Mouse (Mus musculus) MEL (cell line): Measurements from ENCODE around the gene Mroh2a. TPM values are rescaled to one million over a fixed set of nuclear protein-coding genes. Genes with fewer than 3 reads are reported as not detected.

Source experiments
- DNase-seq: peaks from one replicate; pipeline ENCODE4 v3.0.0; 2011; ENCODE audit warnings: low read depth, low spot score
- H3K27ac ChIP-seq: 2 replicates; pipeline ENCODE4 v1.5.1; 2012; ENCODE audit warnings: low read depth, mild to moderate bottlenecking, control low read depth, low read length, moderate library complexity; ENCODE audit not compliant: control insufficient read depth
- H3K27me3 ChIP-seq, 2 experiments: fragments of 150-350 bp in 1 of 2; sonication (generic) in 1 of 2; 2 replicates each; pipeline ENCODE4 v1.6.1; 2012; ENCODE audit warnings: low read length in 2 of 2, mild to moderate bottlenecking in 2 of 2, improper control_type of control experiment in 1 of 2, moderate library complexity in 1 of 2; ENCODE audit not compliant: insufficient read depth in 2 of 2, control insufficient read depth in 1 of 2
- H3K36me3 ChIP-seq, 2 experiments: 2 replicates each; pipeline ENCODE4 v1.6.1; 2012 to 2014; ENCODE audit warnings: low read length in 2 of 2, improper control_type of control experiment in 1 of 2, inconsistent platforms in 1 of 2, mild to moderate bottlenecking in 1 of 2; ENCODE audit not compliant: insufficient read depth in 2 of 2, control insufficient read depth in 1 of 2
- H3K4me1 ChIP-seq, 2 experiments: fragments of 150-350 bp in 1 of 2; sonication (generic) in 1 of 2; 2 replicates each; pipeline ENCODE4 v1.6.1; 2012; ENCODE audit warnings: low read length in 2 of 2, improper control_type of control experiment in 1 of 2, mild to moderate bottlenecking in 1 of 2; ENCODE audit not compliant: insufficient read depth in 2 of 2, control insufficient read depth in 1 of 2
- H3K4me3 ChIP-seq, 2 experiments: fragments of 150-350 bp in 1 of 2; sonication (generic) in 1 of 2; 2 replicates each; pipeline ENCODE4 v1.5.1; 2012; ENCODE audit warnings: low read depth in 2 of 2, low read length in 2 of 2, mild to moderate bottlenecking in 2 of 2, moderate library complexity in 2 of 2, control low read depth in 1 of 2, improper control_type of control experiment in 1 of 2; ENCODE audit not compliant: control insufficient read depth in 1 of 2, insufficient read depth in 1 of 2
- H3K79me2 ChIP-seq: 2 replicates; pipeline ENCODE4 v1.6.1; 2012; ENCODE audit warnings: mild to moderate bottlenecking, low read length, moderate library complexity; ENCODE audit not compliant: control insufficient read depth, poor library complexity, insufficient read depth
- H3K9ac ChIP-seq: 2 replicates; pipeline ENCODE4 v1.6.1; 2012; ENCODE audit warnings: low read depth, mild to moderate bottlenecking, control low read depth, low read length, moderate library complexity; ENCODE audit not compliant: control insufficient read depth, poor library complexity, severe bottlenecking
- H3K9me3 ChIP-seq: fragments of 150-350 bp; sonication (generic); replicated peaks from 2 replicates; pipeline ENCODE4 v1.6.1; 2012; ENCODE audit warnings: mild to moderate bottlenecking, low read length, improper control_type of control experiment, moderate library complexity; ENCODE audit not compliant: insufficient read depth
- BHLHE40 ChIP-seq: IDR thresholded peaks from 2 replicates; pipeline ENCODE4 v1.6.1; 2012; ENCODE audit warnings: low read depth, mild to moderate bottlenecking, inconsistent platforms, low read length, improper control_type of control experiment, borderline replicate concordance
- CHD2 ChIP-seq: IDR thresholded peaks from 2 replicates; pipeline ENCODE4 v1.6.1; 2011; ENCODE audit warnings: low read length, improper control_type of control experiment
- CTCF ChIP-seq, 3 experiments: IDR thresholded peaks in 2 of 3; conservative IDR thresholded peaks in 1 of 3; 2 replicates each; pipeline ENCODE4 v1.5.1; 2011 to 2012; ENCODE audit warnings: low read length in 3 of 3, low read depth in 2 of 3, mild to moderate bottlenecking in 2 of 3, improper control_type of control experiment in 1 of 3, inconsistent platforms in 1 of 3, mixed read lengths in 1 of 3, moderate library complexity in 1 of 3; ENCODE audit not compliant: control insufficient read depth in 1 of 3, insufficient read depth in 1 of 3, poor library complexity in 1 of 3, severe bottlenecking in 1 of 3
- GABPA ChIP-seq: IDR thresholded peaks from 2 replicates; pipeline ENCODE4 v1.6.1; 2012; ENCODE audit warnings: low read depth, mild to moderate bottlenecking, inconsistent platforms, low read length, improper control_type of control experiment, moderate library complexity
- GATA1 ChIP-seq: IDR thresholded peaks from 2 replicates; pipeline ENCODE4 v1.6.1; 2011; ENCODE audit warnings: low read depth, low read length, improper control_type of control experiment
- JUND ChIP-seq: IDR thresholded peaks from 2 replicates; pipeline ENCODE4 v1.6.1; 2011; ENCODE audit warnings: low read depth, mild to moderate bottlenecking, improper control_type of control experiment, low read length
- MAFK ChIP-seq: IDR thresholded peaks from 2 replicates; pipeline ENCODE4 v1.6.1; 2011; ENCODE audit warnings: low read depth, mild to moderate bottlenecking, low read length, improper control_type of control experiment, borderline replicate concordance
- MYC ChIP-seq: IDR thresholded peaks from 2 replicates; pipeline ENCODE4 v1.6.1; 2011; ENCODE audit warnings: low read depth, mild to moderate bottlenecking, low read length, improper control_type of control experiment, moderate library complexity
- POLR2AphosphoS2 ChIP-seq: IDR thresholded peaks from 2 replicates; pipeline ENCODE4 v1.6.1; 2011; ENCODE audit warnings: low read length, improper control_type of control experiment
- POLR2AphosphoS5 ChIP-seq: IDR thresholded peaks from 2 replicates; pipeline ENCODE4 v1.6.1; 2012; ENCODE audit warnings: low read depth, borderline replicate concordance, mild to moderate bottlenecking, inconsistent platforms, low read length, moderate library complexity, mixed read lengths
- RAD21 ChIP-seq: IDR thresholded peaks from 2 replicates; pipeline ENCODE4 v1.6.1; 2011; ENCODE audit warnings: mild to moderate bottlenecking, low read depth, low read length, improper control_type of control experiment
- TCF12 ChIP-seq: IDR thresholded peaks from 2 replicates; pipeline ENCODE4 v1.6.1; 2014; ENCODE audit warnings: low read depth, mild to moderate bottlenecking, inconsistent platforms, low read length, improper control_type of control experiment, moderate library complexity
- USF2 ChIP-seq, 2 experiments: IDR thresholded peaks; 2 replicates each; pipeline ENCODE4 v1.6.1; 2011 to 2012; ENCODE audit warnings: improper control_type of control experiment in 2 of 2, low read length in 2 of 2, borderline replicate concordance in 1 of 2, inconsistent platforms in 1 of 2, low read depth in 1 of 2, mild to moderate bottlenecking in 1 of 2; ENCODE audit not compliant: insufficient read depth in 1 of 2
- ZKSCAN1 ChIP-seq: IDR thresholded peaks from 2 replicates; pipeline ENCODE4 v1.6.1; 2012; ENCODE audit warnings: low read depth, mild to moderate bottlenecking, inconsistent platforms, low read length, improper control_type of control experiment, moderate library complexity
- polyA plus RNA-seq, 2 experiments: library from polyadenylated mRNA; stranded (reverse) in 1 of 2; unstranded in 1 of 2; fragments of >175 nt in 1 of 2; fragments of >200 nt in 1 of 2; gene quantifications; 2 replicates each; pipeline versions ENCODE4 v1.2.1 to v1.2.4; 2012; ENCODE audit warnings: low replicate concordance in 2 of 2, low read depth in 1 of 2; ENCODE audit not compliant: insufficient read length in 2 of 2, insufficient read depth in 1 of 2, missing spikeins in 1 of 2
- total RNA-seq: library from RNA; depleted of rRNA; stranded (reverse); fragments of 300-350 nt; gene quantifications from 2 replicates; pipeline ENCODE4 v1.2.3, GENCODE M21; 2012

The Mroh2a gene
- total and polyA plus RNA-seq, 3 experiments: 0.27 to 2.5 TPM; not detected in 1

DNA sequence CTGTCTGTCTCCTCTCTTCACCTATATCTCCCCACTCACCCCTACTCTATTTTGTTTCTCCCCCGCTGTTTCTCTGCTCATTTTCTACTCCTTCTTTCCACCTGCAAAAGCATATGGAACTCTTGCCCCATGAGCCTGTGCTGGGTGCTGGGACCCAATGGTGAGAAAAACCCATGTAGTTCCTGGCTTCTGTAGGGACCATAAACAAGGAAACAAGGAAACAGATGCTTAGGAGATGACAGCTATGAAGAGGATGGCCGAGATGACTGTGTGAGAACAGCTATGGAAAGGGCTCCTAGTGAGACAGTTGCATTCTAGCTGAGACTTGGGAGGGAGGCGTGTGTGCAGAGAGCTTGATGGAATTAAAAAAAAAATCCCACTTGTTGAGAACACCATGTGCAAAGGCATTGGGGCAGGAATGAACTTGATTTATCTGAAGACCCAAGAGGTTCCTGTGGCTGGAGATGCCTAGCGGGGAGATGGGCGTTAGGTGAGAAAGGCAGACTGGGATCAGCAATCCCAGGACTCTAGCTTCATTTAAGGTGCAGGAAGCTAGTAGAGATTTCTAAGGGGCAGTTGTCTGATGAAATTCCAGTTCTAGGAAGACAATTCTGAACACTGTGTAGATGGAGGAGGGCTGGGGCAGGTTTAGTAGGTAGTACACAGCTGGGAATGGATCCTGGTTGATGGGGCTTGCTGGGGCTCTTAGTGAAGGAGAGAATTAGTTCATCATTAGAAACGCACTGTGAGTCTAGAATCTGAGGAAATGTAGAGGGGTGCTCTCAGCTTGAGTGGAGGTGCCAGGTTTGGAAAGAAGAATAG is 4.4 kb downstream of the Mroh2a start:
- Histone ChIP-seq H3K27ac (no peak overlapping the region), H3K27me3 (no peaks in the 10 kb centered on the region), H3K9me3 (no peaks in the 10 kb centered on the region), H3K79me2 (no peaks in the 10 kb centered on the region), H3K36me3 (no peaks in the 10 kb centered on the region), H3K9ac (no peak overlapping the region), H3K4me3 (no peak overlapping the region), H3K4me1 (no peaks in the 10 kb centered on the region)
- TF ChIP-seq POLR2AphosphoS2: no peak
- no peak for TF ChIP-seq RAD21
- TF ChIP-seq GABPA: no peak
- TF ChIP-seq GATA1: no peak
- no peak for TF ChIP-seq CTCF (IDR thresholded peaks at IDR 0.05 in 2 of 3, conservative IDR thresholded peaks at IDR 0.05 in 1 of 3; ENCODE audit: control insufficient read depth in 1 of 3, insufficient read depth in 1 of 3, low read depth in 2 of 3, low read length in 3 of 3, poor library complexity in 1 of 3, severe bottlenecking in 1 of 3)
- TF ChIP-seq USF2 (IDR thresholded peaks at IDR 0.05; ENCODE audit: borderline replicate concordance in 1 of 2, insufficient read depth in 1 of 2, low read depth in 1 of 2, low read length in 2 of 2): no peak
- TF ChIP-seq JUND: no peak
- TF ChIP-seq TCF12: no peak
- TF ChIP-seq MAFK: no peak
- no peak for TF ChIP-seq MYC
- DNase-seq: no peak

GRCm38 (mm10) chr1:88231803-88232499 is 5.2 kb downstream of the Mroh2a start:
- H3K9me3 ChIP-seq: no peaks in the 10 kb centered on the region

More at GRCm38 (mm10) chr1:88231803-88232499, 5.2 kb downstream of the Mroh2a start:
- Histone ChIP-seq H3K4me3 (no peak overlapping the region), H3K27ac (no peak overlapping the region), H3K79me2 (no peaks in the 10 kb centered on the region), H3K27me3 (no peaks in the 10 kb centered on the region), H3K36me3 (no peaks in the 10 kb centered on the region), H3K9ac (no peak overlapping the region), H3K4me1 (no peaks in the 10 kb centered on the region)
- TF ChIP-seq BHLHE40 (no peak), GATA1 (no peak), ZKSCAN1 (no peak), MYC (no peak), JUND (no peak), CHD2 (no peak), MAFK (no peak), POLR2AphosphoS5 (no peak)
- DNase-seq: no peak
